Mouse (Mus musculus) lung, postnatal 25 days (tissue): Measurements from ENCODE around the gene Zfp423.

ENCODE experiments used
- DNase-seq: peaks from one replicate; pipeline ENCODE4 v3.0.0; 2022; ENCODE audit warnings: low spot score

Gene Zfp423

DNA sequence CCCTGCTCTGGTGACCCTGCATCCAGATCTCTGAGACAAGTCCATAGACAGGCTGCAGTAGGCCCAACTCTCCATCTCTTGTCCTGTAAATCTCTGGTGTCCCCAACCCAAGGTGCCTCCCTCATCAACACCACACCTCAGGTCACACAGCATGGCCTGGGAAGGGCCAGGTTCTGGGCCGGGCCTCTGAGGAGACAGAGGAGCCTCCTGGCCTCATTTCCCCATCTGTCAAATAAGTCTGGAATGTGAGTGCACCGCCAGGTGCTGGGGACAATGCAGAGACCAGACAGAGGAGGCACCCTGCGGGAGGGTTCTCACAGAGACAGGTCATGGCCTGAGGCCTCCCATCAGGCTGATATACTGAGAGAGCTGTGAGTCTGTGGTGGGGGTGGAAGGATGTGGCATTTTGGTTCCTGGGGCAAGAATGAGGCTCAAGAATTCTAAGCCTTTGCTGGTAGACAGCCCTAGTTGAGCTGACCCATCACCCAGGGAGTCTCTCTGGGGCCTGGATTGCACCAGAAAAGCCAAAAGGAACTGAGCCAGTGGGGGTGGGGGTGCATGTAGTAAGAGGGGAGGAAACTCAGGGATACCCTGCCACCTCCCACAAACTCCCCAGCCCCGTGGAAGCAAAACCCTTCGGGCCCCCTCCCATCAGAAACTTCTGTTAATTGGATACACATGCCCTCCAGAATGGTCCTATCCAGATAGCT, 15.0 kb downstream of the Zfp423 start:
- DNase-seq = no peak

- no peak for DNase-seq
Measured at GRCm38 (mm10) chr8:87943651-87944091, 15.7 kb downstream of the Zfp423 start.

DNA sequence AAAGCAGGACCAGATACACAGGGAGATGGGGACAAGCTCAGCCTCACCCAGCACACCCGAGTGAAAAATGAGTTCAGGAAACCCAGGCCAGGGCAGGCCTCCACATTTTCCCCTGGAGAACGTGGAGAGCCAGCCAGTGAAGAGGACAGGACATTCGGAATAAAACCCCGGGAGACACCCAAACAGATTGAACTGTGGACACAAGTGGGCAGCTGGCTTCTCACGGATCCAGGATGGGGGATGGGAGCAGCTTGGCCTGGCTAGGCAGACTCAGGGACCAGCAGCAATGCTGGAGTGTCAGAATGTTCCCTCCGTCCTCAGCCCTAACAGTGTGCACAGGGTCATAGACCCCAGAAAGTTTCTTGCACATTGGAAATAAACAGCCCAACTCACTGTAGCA, 18.7 kb downstream of the Zfp423 start:
- no peak for DNase-seq

GRCm38 (mm10) chr8:87939308-87939936, 20.0 kb downstream of the Zfp423 start:
- no peak for DNase-seq

DNA sequence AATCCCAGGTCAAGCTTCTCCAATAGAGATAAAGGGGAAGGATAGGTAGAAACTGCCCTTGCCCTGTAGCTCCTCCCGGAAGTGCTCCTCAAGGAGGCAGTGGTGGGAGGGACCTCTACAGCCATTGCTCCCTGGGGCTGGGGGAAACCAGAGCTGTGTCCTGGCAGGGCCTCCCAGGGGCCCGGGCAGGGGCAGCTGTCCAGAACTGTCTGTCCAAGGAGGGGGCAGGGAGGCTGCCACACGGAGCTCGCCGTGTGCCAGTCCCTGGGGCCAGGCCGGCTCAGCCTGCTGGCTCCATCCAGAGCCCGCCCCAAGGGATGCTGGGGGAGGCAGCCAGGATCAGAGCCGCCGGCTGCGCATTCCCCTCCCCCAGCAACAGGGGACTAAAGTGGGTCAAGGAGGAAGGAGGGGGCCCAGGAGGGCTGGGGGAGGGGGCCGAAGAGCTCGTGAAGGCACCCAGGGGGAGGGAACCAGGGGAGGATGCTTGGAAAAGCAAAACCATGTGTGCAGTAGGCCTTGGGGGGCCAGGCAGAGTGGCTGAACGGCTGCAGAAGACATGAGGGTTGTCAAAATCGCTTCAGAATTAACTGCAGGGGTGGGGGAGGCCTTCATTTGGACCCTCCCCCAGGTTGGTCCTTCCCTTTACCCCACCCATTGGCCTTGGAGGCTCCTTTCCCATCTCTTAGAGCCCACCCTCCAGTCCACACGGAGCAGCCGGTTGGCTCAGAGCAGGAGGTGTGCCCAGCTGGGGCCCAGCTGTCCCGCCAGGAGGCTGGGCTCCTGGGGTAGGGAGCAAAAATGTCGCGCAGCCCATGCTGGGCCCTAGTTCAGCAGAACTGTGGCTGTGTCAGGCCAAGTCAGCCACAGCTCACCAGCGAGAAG, 20.8 kb downstream of the Zfp423 start:
- no peak for DNase-seq

GRCm38 (mm10) chr8:87937211-87937610, 22.2 kb downstream of the Zfp423 start:
- DNase-seq = no peak

DNA sequence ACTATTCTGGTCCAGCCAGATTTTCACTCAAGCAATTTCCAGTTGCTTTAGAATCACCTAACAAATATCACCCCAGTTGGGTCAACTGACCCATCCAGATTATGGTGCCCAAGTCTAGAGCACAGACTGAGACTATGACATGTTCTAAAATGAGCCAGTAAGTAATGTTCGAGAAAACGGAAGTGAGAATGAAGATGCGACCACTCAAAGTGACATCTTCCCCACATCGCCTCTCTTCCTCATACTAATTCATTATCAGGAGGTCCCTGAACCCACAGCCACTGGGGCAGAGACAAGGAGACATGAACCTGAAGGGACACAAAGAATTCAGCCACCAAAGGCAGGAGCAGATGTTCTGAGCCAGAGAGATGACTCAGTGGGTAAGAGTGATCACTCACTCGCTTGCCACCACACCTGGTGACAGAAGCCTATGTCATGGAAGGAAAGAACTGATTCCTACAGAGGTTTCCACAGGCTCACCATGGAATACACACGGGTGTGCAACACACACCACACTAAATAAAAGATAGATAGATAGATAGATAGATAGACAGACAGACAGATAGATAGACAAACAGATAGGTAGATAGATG, 24.2 kb downstream of the Zfp423 start:
- DNase-seq = no peak

DNA sequence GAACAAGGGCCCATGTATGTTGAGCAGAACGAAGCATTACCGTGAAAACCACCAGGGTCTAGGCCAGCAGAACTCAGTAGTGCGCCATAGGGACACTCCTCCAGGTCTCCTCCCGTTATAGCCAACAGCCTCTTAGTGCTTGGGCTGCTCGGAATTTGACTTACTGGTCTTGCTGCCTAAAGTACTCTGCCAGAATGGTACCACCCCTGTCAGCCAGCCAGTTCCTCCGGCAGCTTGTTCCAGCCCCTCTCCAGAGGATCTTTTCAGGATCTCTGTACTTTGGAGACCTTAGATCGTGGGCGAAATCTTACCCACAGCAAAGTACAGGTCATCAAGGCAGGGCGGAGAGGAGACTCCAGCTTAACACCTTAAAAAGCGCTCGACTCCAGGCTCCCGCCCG, 25.2 kb downstream of the Zfp423 start:
- DNase-seq = no peak

- DNase-seq = no peak
Measured at GRCm38 (mm10) chr8:87933752-87934151, 25.6 kb downstream of the Zfp423 start.

DNA sequence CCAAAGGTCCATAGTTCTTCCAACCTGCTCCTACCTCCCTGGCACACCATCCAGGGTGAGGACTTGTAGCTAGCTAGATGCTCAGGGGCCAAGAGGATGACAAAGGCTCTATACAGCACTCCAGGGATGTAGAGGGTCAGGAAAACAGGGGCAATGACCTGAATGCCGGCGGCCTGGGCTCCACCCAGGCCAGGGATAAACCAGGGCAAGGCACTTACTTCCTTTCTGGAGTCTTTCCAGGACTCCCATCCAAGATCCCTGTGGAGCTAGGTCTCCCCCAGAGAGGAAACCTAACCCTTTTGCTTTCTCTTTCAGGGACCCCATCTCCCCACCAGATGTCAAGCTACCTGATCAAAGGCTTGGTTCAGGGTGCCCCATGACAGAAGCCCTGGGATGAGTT, 30.5 kb downstream of the Zfp423 start:
- DNase-seq = peak; percentile 52

DNA sequence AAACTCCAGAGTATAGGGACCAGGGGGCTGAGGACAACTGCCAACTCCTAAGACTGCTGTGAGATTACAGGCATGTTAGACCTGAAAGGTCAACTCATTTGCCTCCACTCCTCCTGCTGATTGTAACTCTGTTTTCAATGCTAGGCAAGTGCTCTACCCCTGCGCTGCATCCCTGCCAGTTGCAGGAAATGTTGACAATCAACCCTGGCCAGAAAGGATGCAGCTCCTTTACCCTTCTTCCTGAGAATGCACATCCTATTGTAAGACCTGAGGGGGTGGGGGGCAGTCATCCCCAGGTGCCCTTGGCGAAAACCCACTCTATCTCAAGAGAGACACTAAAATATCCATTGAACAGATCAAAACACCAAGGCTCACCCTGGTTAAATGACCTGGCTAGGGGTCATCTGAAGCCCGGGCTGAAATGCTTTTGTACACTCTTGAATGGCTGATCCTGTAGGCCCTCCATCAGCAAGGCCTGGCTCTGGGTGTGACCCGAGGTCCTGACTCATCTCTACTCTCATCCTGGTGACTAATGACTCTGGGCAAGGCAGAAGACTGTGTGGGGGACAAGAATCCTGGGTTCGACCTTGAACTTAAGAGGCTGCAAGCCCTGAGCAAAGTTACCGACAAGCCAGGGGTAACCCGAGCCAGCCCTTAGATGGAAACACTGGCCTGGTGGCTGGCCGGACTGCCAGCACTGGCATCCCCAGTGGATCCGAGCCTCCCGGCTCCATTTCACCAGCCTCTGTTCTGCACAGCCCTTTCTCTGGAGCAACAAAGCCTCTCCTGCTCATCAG, 32.2 kb downstream of the Zfp423 start:
- DNase-seq = no peak

DNA sequence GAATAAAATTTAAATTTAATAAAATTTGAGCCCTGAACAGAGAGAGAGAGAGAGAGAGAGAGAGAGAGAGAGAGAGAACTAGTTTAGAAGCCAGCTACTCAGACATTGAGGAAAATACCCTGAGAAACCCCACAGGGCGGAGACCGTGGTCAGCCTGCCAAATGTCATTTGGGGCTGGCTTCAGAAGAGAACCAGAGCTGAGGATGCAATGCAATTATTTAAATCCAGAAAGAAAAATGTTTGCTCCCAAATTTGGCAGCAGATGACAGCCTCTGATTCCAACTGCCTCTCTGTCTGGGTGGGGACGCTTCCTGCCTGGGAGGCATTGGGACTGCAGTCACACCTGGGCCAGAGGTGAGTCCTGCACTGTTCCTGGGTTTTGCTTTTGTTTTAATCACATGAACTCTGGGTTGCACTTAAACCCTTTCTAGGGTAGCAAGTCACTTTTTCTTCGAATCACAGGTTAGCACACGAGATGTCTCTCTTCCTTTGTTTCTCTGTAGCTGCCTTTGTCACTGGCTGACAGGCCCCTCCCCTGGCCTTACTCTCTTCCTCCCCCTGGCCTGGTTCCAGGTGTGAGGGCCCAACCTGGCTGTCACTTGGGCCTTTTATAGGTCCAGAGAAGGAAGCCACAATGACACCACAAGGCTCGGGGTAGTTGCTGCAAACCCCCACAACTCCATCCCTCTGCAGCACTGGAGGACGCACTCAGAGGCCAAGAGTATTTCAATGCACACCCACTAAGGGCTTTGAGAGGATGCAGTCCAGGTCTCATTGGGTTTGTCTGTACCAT, 33.1 kb downstream of the Zfp423 start:
- no peak for DNase-seq

GRCm38 (mm10) chr8:87922936-87923335, 36.5 kb downstream of the Zfp423 start:
- no peak for DNase-seq

GRCm38 (mm10) chr8:87922446-87922845, 36.9 kb downstream of the Zfp423 start:
- no peak for DNase-seq

DNA sequence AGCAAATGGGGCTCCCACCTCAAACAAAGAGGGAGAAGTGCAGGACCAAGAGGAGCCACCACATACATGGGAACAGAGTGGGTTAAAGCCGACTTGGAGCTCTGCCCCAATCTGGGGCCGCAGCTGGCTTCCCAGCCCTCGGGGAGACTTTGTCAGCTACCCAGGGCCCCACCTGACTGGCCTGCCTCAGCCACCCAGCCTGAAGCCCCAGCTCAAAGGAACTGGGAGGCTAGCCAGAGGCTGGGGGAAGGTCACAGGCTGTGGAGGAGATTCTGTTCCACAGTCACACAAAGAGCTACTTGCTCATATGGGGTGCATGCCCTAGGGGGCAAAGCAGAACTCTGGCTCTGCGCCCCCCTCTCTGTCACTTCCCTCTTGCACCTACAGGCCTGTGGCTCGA, 41.4 kb downstream of the Zfp423 start:
- no peak for DNase-seq

- DNase-seq = no peak
Measured at GRCm38 (mm10) chr8:87915763-87916162, 43.6 kb downstream of the Zfp423 start.

DNA sequence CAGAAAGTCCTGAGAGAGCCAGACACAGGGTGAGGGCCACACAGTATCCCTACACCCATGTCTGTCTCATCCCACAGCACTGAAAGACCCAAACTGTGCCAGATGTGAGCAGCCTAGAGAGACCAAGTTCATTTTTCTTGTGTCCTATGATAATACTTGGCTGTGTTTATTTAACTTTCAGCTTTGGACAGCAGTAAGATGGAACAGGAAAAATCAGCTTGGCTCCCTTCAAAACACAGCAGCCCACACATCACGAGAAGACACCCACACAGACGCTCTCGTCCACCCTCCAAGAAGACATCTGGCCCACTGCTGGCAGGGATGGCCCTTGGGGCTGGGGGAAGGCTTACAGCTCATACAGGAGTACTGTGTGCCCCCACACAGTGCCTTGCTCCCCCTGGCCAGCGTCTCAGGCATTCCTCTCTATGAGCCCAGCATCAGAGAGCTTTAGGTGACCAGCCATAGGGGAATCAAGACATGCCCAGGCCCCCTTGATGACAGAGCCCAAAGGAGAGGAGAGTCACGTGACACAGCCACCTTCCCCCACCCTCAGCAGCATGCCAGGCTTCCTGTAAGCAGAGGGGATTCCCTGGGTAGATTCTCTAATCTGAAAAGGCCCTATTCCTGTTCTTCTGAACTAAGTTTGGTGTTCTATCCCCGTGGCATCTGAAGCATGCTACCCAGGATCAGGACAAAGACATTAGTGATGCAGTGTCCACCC, 45.0 kb downstream of the Zfp423 start:
- DNase-seq = no peak

DNA sequence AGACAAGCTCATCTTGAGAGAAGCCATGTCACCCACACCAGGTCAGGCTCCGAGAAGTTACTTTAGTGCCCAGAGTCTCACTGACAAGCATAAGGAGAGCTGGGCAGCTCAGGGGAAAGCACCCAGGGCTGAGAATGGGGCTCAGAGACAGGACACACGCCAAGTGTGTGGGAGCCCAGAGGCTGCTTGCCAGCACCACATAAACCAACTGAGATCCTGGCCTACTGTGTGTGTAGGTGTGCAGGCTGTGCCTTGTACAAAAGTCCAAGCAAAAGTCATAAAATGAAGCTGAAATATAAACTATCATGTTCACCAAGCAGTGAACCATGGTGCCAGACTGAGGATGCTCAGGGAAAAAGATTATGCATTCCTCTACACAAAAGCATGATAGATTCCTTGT, 50.5 kb downstream of the Zfp423 start:
- DNase-seq = no peak

- DNase-seq = no peak
Measured at GRCm38 (mm10) chr8:87905404-87905803, 54.0 kb downstream of the Zfp423 start.

- DNase-seq = no peak
Measured at GRCm38 (mm10) chr8:87904108-87904507, 55.3 kb downstream of the Zfp423 start.
